Mouse (Mus musculus) NIH3T3 (cell line): ENCODE measurements around the gene Tbc1d17.
"Not testable (repeated sequence)": the region's sequence is repeated elsewhere in the genome, so short reads cannot be mapped to it uniquely, and the experiment has no call there.

ENCODE experiments used
- DNase-seq: peaks from one replicate; pipeline ENCODE4 v3.0.0-alpha.2; 2012; ENCODE audit warnings: low read depth

Gene Tbc1d17

GRCm38 (mm10) chr7:44848561-44849415 lies at the start of gene Tbc1d17, which contains the start of gene Akt1s1:
Gene Tbc1d17 (minus strand): TSS chr7:44849079.
Gene Akt1s1 (plus strand): TSS chr7:44848991.
- DNase-seq = peak; percentile 100

DNA sequence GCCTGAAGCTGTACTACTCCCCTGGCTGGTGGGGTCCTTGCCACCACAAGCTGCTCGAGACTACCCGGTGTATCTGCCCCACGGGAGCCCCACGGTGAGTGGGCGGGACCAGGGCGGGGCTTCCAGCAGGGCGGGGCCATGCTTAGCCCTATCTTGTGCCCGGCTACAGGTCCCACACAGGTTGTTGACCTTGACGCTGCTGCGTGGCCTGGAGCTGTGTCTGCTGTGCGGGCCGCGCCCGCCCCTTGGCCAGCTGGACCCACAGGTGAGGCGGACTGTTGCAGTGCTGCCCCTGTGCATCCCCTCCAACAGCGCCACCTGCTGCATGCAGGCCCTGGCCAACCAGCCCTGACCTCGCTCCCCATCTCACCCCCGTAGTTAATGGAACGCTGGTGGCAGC lies 49.7 kb upstream of the Tbc1d17 start:
- DNase-seq = peak; percentile 28

DNA sequence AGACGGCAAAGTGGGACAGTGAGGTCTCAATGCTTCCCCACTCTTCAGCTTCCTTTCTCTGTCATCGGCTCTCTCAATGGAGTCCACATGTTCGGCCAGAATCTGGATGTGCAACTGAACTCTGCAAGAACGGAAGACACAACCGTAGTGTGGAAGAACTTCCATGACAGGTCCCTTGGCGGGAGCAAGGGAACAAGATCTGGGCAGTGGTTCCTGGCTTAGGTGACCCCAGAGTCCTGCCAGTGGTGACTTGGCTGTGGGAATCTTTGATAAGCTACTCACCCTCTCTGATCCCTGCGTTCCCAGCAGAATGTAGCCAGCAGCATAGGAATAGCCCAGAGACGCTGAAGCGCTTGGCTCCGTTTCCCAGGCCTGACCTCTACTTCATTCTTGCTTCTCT lies 47.6 kb upstream of the Tbc1d17 start:
- DNase-seq = peak; percentile 25

- DNase-seq = peak; percentile 96
These were observed 46.9 kb upstream of the Tbc1d17 start, which contains the start of gene Fuz for GRCm38 (mm10) chr7:44895593-44896434. Gene Fuz (plus strand): TSS chr7:44896079.

- no peak for DNase-seq
These were observed 46.3 kb upstream of the Tbc1d17 start for GRCm38 (mm10) chr7:44895206-44895592.

- no peak for DNase-seq
These were observed 45.3 kb upstream of the Tbc1d17 start for GRCm38 (mm10) chr7:44894175-44894574.

DNA sequence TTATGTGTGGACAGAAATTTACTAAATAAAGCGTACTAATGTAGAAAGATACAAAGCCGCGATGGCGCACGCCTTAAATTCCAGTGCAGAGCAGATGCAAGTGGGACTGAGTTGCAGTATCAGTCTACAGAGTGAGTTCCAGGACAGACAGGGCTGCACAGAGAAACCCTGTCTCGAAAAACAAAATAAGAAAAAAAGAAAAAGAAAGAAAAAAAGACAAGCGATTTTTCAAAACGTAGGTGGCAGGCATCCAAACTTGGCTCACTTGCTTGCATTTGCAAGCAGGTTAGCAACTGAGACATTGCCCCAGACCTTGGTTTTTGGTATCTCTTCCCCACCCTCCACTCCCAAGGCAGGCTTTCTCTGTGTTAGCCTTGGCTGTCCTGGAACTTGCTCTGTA lies 44.3 kb upstream of the Tbc1d17 start:
- peak; percentile 82 for DNase-seq

- DNase-seq = peak; percentile 98
These were observed 43.5 kb upstream of the Tbc1d17 start, which contains the start of gene Med25 for GRCm38 (mm10) chr7:44892276-44892921. Gene Med25 (minus strand): TSS chr7:44892712.

- no peak for DNase-seq
These were observed 42.7 kb upstream of the Tbc1d17 start for GRCm38 (mm10) chr7:44891611-44892010.

DNA sequence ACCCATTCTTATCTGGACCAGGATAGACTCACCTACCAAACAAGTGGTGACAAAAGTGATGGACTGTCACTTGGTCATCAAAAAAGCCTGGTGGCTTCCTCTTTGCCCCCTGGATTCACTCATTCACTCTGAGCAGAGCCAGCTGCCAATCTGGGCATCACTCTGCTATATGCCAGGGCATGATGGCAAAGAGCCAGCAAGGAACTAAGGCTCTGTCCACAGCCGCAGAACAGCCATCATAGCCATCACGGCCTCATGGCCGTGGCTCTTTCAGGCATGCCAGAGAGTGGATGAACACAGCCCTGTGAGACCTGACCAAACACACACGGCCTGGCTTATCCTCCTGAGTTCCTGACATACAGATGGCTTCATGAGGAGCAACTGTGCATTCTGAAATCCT lies 41.9 kb upstream of the Tbc1d17 start:
- no peak for DNase-seq

DNA sequence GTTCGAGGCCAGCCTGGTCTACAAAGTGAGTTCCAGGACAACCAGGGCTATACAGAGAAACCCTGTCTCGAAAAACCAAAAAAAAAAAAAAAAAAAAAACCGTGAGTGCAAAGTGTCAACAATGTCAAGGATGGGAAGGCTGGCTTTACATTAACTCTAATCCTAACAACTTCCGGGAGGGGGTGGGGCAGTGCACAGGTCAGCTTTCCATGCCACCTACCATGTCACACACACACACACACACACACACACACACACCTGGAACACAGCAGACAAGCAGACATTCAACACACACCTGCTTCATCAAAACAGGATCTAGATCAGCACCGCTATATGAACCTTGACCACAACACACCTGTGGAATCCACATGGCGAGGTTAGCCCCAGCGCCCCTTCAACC lies 41.3 kb upstream of the Tbc1d17 start:
- DNase-seq = no peak

- DNase-seq = peak; percentile 80
These were observed 39.6 kb upstream of the Tbc1d17 start for GRCm38 (mm10) chr7:44888256-44889105.

- DNase-seq = no peak
These were observed 38.1 kb upstream of the Tbc1d17 start for GRCm38 (mm10) chr7:44886964-44887363.

GRCm38 (mm10) chr7:44884637-44885036 lies 35.8 kb upstream of the Tbc1d17 start:
- no peak for DNase-seq

- no peak for DNase-seq
These were observed 34.2 kb upstream of the Tbc1d17 start for GRCm38 (mm10) chr7:44883036-44883435.

DNA sequence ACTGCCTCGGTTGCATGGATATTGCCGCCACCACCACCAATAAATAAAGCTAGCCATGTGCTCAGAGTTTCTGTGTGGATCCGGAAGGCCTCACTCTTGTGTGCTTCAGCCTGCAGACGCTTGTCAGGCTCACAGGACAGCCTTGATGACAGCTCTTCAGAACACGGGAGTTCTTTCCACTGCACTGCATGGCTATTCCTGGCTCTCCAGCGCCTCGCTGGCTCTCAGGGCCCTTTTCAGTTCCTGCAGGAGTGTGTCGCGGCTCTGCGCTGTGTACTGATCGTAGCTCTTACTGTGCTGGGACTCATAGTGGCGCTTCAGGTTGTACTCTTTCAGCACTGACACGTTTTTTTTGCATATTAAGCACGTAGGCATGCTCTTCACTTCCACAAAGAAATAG lies 29.0 kb upstream of the Tbc1d17 start:
- DNase-seq = no peak

- DNase-seq = not testable (repeated sequence)
These were observed 22.9 kb upstream of the Tbc1d17 start for GRCm38 (mm10) chr7:44871774-44872173.

GRCm38 (mm10) chr7:44871181-44871580 lies 22.3 kb upstream of the Tbc1d17 start:
- DNase-seq = no peak

GRCm38 (mm10) chr7:44870614-44871013 lies 21.7 kb upstream of the Tbc1d17 start:
- no peak for DNase-seq

DNA sequence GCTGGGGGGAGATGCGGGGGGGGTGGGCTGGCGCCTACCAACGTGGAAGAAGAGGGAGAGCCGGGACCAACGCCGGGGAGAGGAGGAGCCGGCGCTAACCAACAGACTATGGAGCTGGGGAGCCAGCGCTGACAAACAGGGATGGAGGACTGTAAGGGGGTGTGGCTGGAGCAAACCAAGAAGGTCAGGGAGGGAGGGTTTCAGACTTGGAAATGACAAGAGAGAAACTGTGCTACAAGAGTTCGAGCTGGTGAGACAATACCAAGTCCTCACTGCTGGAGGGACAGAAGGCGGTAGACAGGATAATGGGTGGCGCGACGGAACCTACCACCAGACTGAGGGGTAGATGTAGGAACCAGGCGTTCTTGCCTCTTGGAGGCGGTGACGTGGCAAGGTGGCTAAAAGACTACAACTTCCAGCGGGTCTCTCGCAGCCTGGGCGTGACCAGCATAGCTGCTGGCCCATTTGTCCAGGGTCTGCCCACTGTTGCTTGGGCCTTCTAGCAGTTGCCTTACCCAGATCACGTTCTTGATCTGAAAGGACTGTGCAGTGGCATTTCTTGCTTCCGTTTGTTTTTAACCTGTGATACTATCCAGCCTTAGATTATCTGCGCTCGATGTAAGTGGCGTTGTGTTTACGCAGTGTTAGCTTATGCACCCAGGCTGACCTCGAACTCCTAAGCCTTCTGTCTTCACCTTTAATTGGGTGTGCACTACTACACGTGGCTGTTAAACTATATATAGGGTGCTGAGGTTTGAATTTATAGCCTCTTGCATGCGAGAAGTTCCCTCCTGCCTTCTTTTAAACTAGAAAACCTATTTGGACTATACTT lies 21.0 kb upstream of the Tbc1d17 start, which contains the start of gene Ptov1:
Gene Ptov1 (minus strand): TSS at position 92 of the 832 bp plus-strand sequence.
- DNase-seq = peak; percentile 97
